Mouse (Mus musculus) G1E-ER4 (cell line): ENCODE data around the gene Ntrk3. TPM values are rescaled to one million over a fixed set of nuclear protein-coding genes. Genes with fewer than 3 reads are reported as not detected.

Experiments used
- GATA1 ChIP-seq: IDR thresholded peaks from one replicate; pipeline ENCODE4 v1.8.0; 2012; ENCODE audit warnings: low read length, inconsistent platforms
- polyA plus RNA-seq: library from polyadenylated mRNA; stranded (reverse); fragments of >175 nt; gene quantifications from 2 replicates; pipeline ENCODE4 v1.2.3, GENCODE M21; 2012

Ntrk3 gene
- polyA plus RNA-seq, 1 experiment, result 0.01 TPM

GRCm38 (mm10) chr7:78546551-78546950, 191.3 kb downstream of the Ntrk3 start:
- TF ChIP-seq GATA1, result no peak

DNA sequence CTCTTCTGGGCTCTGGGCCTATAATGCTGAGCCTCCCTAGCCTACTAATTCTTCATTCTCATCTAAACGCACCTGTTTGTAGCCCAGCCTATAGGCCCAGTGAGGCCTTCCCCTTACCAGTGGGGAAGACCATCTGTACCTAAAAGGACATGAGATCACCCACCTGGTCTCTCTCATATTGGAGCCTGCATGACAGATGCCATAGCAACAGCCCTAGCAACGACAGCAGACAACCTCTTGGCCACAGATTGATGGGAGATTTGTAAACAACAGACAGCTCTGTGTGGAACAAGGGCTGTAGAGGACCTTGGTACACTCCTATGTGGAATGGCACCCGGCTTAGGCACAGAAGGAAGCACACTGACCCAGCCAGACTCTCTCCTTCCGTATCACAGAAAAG, 195.3 kb downstream of the Ntrk3 start:
- no peak for TF ChIP-seq GATA1

- no peak for TF ChIP-seq GATA1
Measured at GRCm38 (mm10) chr7:78530286-78530685, 207.5 kb downstream of the Ntrk3 start.

DNA sequence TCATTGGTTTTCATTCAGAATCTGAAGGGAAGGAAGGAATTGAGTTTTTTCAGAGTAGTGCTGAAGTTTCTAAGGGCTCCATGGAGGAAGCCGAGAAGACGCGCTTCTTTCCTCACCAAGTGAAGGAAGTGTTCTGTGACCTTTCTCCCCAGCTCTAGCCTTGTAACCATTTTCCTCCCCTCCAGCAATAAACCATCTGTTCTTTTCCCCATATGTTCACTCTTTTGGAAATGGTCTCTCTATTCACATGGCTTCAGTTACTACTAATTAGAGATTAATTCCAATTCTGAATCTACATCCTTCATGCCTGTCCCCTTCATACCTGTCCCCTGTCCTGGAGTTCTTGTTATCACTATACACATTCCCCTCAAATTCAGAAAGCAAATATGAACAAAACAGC, 209.8 kb downstream of the Ntrk3 start:
- TF ChIP-seq GATA1, result no peak

DNA sequence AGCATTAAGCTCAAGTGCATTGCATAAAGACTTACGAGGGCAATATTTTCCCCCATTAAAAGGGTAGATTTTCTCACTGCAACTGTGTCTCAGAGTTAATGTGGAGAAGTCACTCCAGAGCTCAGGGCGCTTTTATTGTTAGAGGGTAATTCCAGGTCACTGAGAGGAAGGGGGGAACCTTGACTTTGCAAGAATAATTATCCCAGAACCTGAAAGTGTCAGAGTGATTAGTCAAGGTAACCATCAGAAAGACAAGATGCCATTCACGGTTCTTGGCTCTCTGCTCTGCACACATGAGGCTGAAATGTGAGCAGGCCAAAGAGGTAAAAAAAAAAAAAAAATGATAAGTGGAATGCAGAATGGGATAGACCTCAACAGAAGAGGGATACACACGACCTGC, 210.2 kb downstream of the Ntrk3 start:
- no peak for TF ChIP-seq GATA1

- no peak for TF ChIP-seq GATA1
Measured at GRCm38 (mm10) chr7:78520243-78520927, 217.4 kb downstream of the Ntrk3 start.

GRCm38 (mm10) chr7:78519689-78520088, 218.1 kb downstream of the Ntrk3 start:
- no peak for TF ChIP-seq GATA1

- TF ChIP-seq GATA1, result no peak
Measured at GRCm38 (mm10) chr7:78518760-78519363, 218.9 kb downstream of the Ntrk3 start.

- TF ChIP-seq GATA1, result no peak
Measured at GRCm38 (mm10) chr7:78515042-78515609, 222.7 kb downstream of the Ntrk3 start.

DNA sequence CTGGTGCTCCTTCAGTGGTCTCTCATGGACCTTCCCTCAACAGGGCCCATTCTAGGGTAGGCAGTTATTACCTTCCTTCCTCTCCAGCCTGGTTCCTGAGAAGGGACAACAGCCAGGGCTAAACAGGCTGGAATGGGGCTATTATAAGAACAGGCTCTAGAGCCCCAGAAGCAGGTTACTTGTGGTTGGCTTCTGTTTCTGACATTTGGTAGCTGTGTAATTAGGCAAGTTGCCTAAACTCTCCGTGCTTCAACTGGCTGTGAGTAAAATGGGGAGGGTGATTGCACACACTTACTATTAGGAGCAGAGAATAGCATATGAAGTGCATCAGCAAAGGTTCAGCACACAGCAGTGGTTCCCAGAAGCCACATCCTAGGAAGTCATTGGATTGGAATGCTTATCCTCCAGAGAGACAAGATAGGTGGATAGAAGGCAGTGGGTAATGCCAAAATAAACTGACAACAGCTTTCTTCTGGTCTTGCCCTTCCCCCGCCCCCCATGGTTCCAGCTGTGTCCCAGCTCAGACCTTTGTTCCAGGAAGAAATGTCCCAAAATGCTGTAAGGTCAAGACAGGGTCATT, 230.7 kb downstream of the Ntrk3 start:
- no peak for TF ChIP-seq GATA1

- no peak for TF ChIP-seq GATA1
Measured at GRCm38 (mm10) chr7:78500863-78501262, 236.9 kb downstream of the Ntrk3 start.

DNA sequence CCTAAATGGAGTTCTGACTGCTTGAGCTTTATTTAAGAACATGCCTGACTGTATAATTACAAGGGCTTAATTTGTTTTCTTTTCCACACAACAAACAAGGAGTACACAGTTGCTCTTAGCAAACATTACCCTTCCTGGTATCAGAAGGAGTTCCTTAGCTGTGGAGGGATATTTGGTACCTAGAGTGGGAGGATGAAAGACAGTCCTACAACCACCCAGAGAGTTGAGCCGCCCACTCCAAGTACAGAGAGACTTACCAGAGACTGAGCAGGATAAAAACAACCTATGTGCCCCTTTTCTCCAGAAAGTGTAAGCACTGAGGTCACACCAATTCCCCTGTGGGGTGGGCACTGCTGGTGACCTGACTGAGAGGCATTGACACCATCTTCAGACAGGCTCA, 237.8 kb downstream of the Ntrk3 start:
- no peak for TF ChIP-seq GATA1

- TF ChIP-seq GATA1, result no peak
Measured at GRCm38 (mm10) chr7:78498356-78498755, 239.5 kb downstream of the Ntrk3 start.

- TF ChIP-seq GATA1, result no peak
Measured at GRCm38 (mm10) chr7:78497819-78498218, 240.0 kb downstream of the Ntrk3 start.

GRCm38 (mm10) chr7:78493591-78493990, 244.2 kb downstream of the Ntrk3 start:
- no peak for TF ChIP-seq GATA1

- no peak for TF ChIP-seq GATA1
Measured at GRCm38 (mm10) chr7:78491176-78491575, 246.6 kb downstream of the Ntrk3 start.

DNA sequence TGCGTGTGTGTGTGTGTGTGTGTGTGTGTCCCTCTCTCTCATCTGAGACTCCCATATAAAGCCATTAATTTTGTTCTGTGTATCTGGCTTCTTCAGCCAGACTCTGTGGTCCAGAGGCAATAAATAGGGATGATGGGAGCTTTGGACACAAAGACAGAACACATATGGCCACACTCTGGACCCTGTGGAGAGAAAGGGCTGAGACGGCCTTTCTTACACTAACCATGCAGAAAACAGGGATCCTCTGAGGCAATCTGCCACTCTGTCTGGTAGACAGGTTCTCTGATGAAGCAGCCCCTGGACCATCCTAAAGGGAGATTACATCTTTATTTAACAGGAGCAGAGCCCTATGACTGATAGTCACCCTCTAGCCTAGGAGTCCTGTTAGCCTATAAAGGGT, 253.5 kb downstream of the Ntrk3 start:
- no peak for TF ChIP-seq GATA1
